Mouse (Mus musculus): ENCODE data around the gene Fbxo7.

Fbxo7 gene

DNA sequence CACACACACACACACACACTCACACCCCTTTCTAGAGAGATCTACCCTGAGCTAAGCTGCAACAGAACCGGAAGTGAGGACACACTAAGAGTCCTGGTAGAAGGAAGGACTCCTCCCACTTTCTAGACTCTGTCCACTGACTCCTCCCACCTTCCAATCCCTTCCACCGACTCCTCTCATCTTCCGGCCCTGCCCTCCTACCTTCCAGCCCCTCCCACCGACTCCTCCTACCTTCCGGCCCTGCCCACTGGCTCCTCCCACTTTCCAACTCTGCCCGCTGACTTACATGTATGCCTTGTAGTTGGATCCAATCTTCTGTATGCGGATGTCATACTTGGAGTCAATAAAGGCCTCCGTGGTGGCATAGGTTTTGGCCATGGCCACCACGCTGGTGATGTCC lies 58.1 kb downstream of the Fbxo7 start:
- no peak for DNase-seq (ENCODE audit: low spot score in 2 of 2)

DNA sequence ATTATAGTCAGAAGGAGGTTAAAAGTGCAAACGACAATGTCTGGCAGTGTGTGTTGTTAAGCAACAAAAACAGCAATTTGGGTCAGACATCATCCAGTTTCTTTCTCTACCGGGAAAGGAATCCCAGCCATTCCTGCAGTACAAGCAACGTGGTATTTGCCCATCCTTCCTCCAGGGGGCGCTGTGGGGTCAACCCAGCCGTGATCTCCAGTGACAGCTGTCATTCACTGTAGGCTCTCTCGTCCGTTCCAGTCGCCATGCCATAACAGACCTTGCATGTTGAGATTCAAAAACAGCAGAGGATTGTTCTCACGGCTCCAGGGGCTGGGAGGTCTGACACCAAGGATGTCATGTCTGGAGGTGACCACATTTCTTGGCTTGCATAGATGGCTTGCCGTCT lies 70.1 kb downstream of the Fbxo7 start:
- no peak for DNase-seq (ENCODE audit: low spot score in 2 of 2)

DNA sequence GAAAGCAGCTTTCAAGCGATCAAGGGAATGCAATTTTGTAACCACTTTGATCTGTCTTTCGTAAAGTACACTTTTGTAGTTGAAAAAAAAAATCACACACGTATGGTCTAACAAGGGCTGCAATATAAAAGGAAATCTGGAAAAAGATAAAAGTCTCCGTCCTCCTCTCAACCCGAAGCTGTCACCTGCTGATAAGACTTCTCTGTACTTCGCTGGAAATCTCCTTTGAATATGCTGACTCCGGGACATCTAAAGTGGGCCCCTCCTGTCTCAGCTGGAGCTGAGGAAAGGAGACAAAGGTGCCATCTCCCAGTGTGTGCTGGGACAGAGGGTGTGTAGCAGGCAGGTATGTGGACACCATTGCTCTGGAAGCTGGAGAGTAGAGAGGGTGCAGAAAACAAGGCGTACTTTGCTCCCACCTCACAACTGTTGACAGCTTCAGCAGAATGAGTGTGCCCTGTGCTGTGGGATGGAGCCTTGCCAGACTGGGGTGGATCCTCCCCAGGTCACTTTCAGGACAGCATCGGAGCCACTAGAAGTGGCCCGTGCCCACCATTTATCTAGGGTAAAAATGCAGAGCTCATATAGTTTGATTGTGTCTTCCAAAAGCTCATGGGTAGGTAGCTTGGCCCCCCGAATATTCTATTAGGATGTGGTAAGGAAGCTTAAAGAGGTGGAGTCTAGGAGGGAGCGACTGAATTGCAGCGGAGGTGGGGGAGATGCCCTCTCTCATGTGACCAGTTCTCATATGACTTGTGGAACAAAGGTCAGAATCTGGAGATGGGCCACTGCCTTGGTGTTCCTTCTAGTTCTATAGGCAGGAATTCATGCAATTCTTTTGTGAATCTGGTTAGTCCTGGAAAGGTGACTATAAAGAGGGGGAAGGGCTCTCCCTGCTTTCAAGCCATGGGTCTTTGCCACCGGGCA lies 71.6 kb downstream of the Fbxo7 start:
- DNase-seq (ENCODE audit: low spot score in 2 of 2) = no peak

DNA sequence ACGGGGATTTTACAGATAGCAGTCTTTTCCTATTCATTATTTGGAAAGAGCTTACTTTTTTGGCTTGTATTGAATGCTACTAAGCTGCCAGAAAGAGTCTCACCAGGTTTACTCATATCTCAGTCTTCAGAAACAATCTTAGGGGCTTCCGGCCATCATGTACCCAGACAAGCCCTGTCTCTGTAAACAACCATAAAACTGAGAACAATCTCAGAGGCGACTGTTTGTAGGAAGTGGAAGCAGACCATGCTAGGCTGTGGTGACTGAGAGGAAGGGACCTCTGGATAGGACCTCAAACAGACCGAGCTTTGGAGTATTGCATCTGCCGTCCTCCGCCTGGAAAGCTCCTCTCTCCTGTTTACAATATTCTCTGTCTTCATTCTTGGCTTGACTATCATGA lies 76.6 kb downstream of the Fbxo7 start:
- DNase-seq (ENCODE audit: low spot score in 2 of 2) = no peak

DNA sequence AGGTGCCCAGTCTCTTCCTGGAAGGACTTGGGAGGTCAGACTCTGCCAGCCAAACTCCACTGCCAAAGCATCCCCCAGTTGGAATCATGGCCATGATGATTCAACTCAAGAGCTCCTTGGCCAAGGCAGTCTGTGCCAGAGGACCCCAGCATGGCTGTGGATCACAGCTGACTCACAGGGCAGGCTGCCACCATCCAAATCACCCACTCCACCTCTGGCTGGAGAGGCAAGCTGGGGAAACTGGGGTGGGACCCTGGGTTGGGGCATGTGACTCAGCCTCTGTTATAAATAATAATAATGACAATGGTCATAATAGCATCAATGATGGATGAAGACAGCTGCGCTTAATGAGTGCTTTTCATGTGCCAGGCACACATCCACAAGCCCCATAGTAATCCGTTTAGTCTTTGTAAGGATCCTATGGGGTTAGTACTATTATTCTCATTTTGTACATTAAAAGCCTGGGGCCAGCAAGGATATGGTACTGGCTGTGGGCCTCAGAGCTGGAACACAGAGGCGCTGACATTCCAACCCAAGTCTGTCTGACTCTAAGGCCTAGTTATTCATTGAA lies 78.6 kb downstream of the Fbxo7 start:
- DNase-seq (ENCODE audit: low spot score in 2 of 2) = no peak
